Mouse (Mus musculus) sigmoid colon, adult 10 weeks (tissue): ENCODE data around the gene Krtap12-1. TPM values are rescaled to one million over a fixed set of nuclear protein-coding genes. Genes with fewer than 3 reads are reported as not detected.

ENCODE experiments used
- polyA plus RNA-seq: library from polyadenylated mRNA; stranded (reverse); fragments of 350-450 nt; fragmentation: Illumina TruSeq; extraction: RNeasy Lipid Tissue Mini Kit (QIAGEN cat#74804); gene quantifications from one replicate; pipeline ENCODE4 v1.2.3, GENCODE M21; 2014; ENCODE audit warnings: low read depth, low replicate concordance

Krtap12-1 gene
- polyA plus RNA-seq: not detected

DNA sequence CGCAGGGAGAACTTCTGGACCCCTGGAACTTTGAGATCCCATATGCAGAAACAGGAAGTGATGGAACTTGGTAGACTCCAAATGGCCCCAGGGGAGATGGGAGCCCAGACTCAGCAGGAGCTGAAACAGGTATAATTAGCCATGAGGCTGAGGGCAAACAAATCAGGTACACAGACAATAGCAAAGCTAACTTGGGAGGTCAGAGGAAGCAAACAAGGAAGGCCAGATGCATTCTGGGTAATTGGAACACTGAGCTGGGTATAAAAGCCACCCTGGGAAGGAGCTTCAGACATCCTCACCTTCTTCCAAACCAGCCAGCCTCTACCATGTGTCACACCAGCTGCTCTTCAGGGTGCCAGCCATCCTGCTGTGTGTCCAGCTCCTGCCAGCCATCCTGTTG is at the start of gene Krtap12-1:
Gene Krtap12-1, plus strand, starts transcription at position 301 of the 400 bp plus-strand sequence.

DNA sequence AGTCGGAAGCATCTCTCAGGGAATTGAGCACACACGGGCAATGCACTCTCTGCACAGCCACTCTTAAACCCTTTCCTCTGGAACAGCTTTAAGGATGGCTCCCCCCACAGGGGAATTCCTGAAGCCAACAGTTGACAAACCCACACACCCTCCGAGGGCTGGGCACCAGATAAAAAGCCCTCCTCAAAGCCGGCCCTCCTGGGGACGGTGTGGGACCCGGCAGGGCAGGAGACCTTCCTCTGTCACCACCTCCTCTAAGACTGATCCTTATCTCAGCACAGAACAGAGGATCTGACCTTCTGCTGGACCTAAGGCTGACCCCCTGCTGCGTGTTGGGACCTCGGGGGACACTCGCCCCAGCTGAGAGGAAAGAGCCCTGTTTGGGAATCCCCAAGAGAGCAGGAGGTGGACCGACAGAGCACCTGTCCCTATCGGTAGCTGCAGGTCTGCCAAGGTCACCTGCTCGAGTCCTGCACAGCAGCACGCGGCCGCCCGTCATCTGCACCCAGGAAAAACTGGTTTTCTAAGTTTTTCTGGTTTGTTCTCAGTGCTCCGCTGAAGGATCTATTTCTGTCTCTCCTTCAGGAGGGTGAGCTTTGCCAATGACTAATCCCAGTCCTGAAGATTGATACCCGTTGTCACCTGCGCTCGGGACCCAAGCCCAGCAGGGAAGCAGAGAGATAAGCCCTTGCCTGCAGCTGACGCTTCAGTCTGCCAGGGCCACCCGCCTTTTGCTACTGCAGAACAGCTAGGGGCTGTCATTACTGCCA is 34.3 kb upstream of the Krtap12-1 start, which contains the start of gene Tspear:
Gene Tspear, plus strand, starts transcription at position 675 of the 770 bp plus-strand sequence.

DNA sequence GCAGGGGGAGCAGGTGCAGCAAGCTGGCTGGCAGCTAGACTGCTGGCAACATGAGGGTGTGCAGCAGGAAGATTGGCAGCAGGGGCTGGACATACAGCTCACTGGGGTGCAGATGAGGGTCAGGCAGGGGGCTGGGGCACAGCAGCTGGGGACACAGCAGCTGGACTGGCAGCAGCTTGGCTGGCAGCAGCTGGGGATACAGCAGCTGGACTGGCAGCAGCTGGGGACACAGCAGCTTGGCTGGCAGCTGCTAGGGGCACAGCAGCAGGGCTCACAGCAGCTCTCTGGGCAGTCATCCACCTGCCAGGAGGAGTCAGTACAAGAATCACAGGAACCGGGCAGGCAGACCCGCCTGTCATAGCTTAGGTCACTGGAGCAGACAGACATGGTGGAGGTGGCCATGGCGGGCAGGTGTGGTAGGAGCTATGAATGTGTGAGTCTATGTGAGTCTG is 30.0 kb upstream of the Krtap12-1 start, which contains the start of gene Gm19402:
Gene Gm19402, minus strand, starts transcription at position 402 of the 452 bp plus-strand sequence.

DNA sequence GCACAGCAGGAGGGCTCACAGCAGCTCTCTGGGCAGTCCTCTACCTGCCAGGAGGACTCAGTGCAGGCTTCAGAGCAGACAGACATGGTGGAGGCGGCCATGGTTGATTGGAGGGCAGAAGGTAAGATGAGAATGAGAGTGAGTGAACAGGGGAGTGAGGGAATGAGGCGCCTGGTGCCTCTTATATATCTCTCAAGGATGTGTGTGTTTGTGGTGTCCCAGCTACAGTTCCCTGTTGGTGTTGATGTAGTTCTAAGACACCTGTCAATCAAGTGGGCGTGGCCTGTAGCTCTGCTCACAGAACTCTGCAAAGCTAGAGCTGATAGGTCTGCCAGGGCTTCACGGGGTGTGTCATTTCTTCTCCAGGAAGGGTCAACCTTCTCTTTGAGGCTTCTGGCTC is 23.3 kb upstream of the Krtap12-1 start, which contains the start of gene Gm9508:
Gene Gm9508, minus strand, starts transcription at position 101 of the 400 bp plus-strand sequence.

DNA sequence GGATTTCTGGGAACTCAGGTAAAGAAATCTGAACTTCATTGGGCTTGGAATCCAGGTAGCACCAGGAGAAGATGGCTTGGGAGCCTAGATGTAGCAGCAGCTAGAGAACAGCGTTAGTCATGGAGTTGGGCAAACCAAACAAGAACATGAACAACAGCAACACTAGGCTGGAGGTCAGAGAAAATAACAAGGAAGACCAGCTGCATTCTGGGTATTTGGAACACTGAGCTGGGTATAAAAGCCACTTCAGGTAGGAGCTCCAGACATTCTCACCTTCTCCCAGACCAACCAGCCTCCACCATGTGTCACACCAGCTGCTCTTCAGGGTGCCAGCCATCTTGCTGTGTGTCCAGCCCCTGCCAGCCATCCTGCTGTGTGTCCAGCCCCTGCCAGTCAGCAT is 14.1 kb upstream of the Krtap12-1 start, which contains the start of gene Gm10272:
Gene Gm10272, plus strand, starts transcription at position 301 of the 400 bp plus-strand sequence.

DNA sequence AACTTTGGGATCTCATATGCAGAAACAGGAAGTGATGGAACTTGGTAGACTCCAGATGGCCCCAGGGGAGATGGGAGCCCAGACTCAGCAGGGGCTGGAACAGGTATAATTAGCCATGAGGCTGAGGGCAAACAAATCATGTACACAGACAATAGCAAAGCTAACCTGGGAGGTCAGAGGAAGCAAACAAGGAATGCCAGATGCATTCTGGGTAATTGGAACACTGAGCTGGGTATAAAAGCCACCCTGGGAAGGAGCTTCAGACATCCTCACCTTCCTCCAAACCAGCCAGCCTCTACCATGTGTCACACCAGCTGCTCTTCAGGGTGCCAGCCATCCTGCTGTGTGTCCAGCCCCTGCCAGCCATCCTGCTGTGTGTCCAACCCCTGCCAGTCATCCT is 9.2 kb upstream of the Krtap12-1 start, which contains the start of gene Gm10024:
Gene Gm10024, plus strand, starts transcription at position 301 of the 400 bp plus-strand sequence.

DNA sequence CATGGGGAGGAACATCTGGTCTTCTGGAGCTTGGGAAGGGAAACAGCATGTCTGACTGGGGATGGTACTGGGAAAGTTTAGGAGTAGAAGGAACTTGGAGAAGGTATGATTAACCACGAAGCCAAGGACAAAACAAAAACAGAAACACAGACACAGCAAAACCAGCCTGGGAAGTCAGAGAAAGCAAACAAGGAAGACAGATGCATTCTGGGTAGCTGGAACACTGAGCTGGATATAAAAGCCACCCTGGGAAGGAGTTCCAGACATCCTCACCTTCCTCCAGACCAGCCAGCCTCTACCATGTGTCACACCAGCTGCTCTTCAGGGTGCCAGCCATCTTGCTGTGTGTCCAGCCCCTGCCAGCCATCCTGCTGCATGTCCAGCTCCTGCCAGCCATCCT is 4.9 kb upstream of the Krtap12-1 start, which contains the start of gene Gm10142:
Gene Gm10142, plus strand, starts transcription at position 301 of the 400 bp plus-strand sequence.

DNA sequence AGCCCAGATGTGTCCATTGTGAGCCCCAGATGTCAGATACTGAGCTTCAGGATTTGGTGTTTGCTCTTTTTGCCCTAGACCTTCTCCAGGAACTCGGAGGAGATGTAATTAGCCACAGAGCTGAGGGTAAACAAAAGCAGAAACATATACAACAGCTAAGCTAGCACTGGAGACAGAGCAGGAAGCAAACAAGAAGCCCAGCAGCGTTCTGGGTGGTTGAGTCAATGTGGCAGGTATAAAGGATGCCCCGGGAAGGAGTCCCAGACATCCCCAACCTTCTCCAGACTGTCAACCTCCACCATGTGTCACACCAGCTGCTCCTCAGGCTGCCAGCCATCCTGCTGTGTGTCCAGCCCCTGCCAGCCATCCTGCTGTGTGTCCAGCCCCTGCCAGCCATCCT is 5.8 kb downstream of the Krtap12-1 start, which contains the start of gene Gm10100:
Gene Gm10100, plus strand, starts transcription at position 301 of the 400 bp plus-strand sequence.

DNA sequence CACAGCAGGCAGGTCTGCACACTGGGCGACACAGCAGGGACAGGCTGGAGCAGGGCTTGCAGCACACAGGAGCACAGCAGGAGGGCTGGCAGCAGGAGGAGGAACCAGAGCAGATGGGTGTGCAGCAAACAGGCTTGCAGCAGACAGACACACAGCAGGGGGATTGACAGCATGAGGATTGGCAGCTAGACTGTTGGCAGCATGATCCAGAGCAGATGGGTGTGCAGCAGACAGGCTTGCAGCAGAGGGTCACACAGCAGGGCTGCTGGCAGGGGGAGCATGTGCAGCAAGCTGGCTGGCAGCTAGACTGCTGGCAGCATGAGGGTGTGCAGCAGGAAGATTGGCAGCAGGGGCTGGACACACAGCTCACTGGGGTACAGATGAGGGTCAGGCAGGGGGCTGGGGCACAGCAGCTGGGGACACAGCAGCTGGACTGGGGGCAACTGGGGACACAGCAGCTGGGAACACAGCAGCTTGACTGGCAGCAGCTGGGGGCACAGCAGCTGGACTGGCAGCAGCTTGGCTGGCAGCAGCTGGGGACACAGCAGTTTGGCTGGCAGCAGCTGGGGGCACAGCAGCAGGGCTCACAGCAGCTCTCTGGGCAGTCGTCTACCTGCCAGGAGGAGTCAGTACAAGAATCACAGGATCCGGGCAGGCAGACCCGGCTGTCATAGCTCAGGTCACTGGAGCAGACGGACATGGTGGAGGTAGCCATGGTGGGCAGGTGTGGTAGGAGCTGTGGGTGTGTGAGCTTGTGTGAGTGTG is 21.7 kb downstream of the Krtap12-1 start, which contains the start of gene Gm18596:
Gene Gm18596, minus strand, starts transcription at position 715 of the 765 bp plus-strand sequence.

DNA sequence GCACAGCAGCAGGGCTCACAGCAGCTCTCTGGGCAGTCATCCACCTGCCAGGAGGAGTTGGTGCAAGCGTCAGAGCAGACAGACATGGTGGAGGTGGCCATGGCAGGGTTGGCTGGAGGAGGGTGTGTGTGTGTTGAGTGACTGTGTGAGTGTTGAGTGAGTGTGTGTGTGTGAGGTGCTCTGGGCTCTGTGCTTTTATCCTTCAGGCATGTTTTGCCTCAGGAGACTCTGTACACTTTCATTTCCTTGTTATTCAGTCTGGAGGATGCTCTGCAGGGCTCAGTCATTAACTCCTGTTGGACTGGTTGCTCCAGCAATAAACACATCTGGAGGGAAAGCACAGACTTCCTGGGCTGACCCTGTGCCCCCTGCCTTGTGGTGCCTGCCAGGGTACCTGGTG is 30.9 kb downstream of the Krtap12-1 start, which contains the start of gene Gm9736:
Gene Gm9736, minus strand, starts transcription at position 101 of the 400 bp plus-strand sequence.

DNA sequence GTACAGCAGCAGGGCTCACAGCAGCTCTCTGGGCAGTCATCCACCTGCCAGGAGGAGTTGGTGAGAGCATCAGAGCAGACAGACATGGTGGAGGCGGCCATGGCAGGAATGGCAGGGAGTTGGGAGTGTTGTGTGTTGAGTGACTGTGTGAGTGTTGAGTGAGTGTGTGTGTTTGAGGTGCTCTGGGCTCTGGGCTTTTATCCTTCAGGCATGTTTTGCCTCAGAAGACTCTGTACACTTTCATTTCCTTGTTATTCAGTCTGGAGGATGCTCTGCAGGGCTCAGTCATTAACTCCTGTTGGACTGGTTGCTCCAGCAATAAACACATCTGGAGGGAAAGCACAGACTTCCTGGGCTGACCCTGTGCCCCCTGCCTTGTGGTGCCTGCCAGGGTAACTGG is 39.2 kb downstream of the Krtap12-1 start, which contains the start of gene Gm3233:
Gene Gm3233, minus strand, starts transcription at position 101 of the 400 bp plus-strand sequence.

Other genes starting within 250 kb of the Krtap12-1 start
- 0.69 TPM for gene Fam207a, start 204.8 kb upstream of the Krtap12-1 start, polyA plus RNA-seq
- 3.1 TPM for gene Itgb2, start 190.3 kb upstream of the Krtap12-1 start, polyA plus RNA-seq
- gene Pttg1ip, start 138.9 kb upstream of the Krtap12-1 start, polyA plus RNA-seq: 193 TPM
- gene Sumo3, start 114.5 kb upstream of the Krtap12-1 start, polyA plus RNA-seq: 76.1 TPM
- 1.6 TPM for gene Gm49325, start 114.4 kb upstream of the Krtap12-1 start, polyA plus RNA-seq
- 7.3 TPM for gene Ube2g2, start 98.3 kb upstream of the Krtap12-1 start, polyA plus RNA-seq
- gene Tspear, start 34.0 kb upstream of the Krtap12-1 start, polyA plus RNA-seq: not detected
- gene Gm19402, start 29.8 kb upstream of the Krtap12-1 start, polyA plus RNA-seq: not detected
- not detected for gene Gm9508, start 23.4 kb upstream of the Krtap12-1 start, polyA plus RNA-seq
- not detected for gene Gm10272, start 14.0 kb upstream of the Krtap12-1 start, polyA plus RNA-seq
- gene Gm10024, start 9.1 kb upstream of the Krtap12-1 start, polyA plus RNA-seq: not detected
- not detected for gene Gm10142, start 4.8 kb upstream of the Krtap12-1 start, polyA plus RNA-seq
- not detected for gene Gm10100, start 5.9 kb downstream of the Krtap12-1 start, polyA plus RNA-seq
- not detected for gene Gm18596, start 22.0 kb downstream of the Krtap12-1 start, polyA plus RNA-seq
- gene Gm9736, start 30.8 kb downstream of the Krtap12-1 start, polyA plus RNA-seq: not detected
- gene Gm3233, start 39.1 kb downstream of the Krtap12-1 start, polyA plus RNA-seq: not detected
- not detected for gene Gm3238, start 50.7 kb downstream of the Krtap12-1 start, polyA plus RNA-seq
- gene Gm7138, start 56.3 kb downstream of the Krtap12-1 start, polyA plus RNA-seq: not detected
- not detected for gene Gm3250, start 61.9 kb downstream of the Krtap12-1 start, polyA plus RNA-seq
- not detected for gene Gm7137, start 67.6 kb downstream of the Krtap12-1 start, polyA plus RNA-seq
- not detected for gene Gm9639, start 74.5 kb downstream of the Krtap12-1 start, polyA plus RNA-seq
- gene Gm19668, start 78.5 kb downstream of the Krtap12-1 start, polyA plus RNA-seq: not detected
- gene Gm9507, start 91.2 kb downstream of the Krtap12-1 start, polyA plus RNA-seq: not detected
- not detected for gene Gm2696, start 94.1 kb downstream of the Krtap12-1 start, polyA plus RNA-seq
- gene Krtap10-4, start 106.5 kb downstream of the Krtap12-1 start, polyA plus RNA-seq: not detected
- gene Krtap10-10, start 115.3 kb downstream of the Krtap12-1 start, polyA plus RNA-seq: not detected
- gene Gm36176, start 126.2 kb downstream of the Krtap12-1 start, polyA plus RNA-seq: not detected
- gene Gm10318, start 132.3 kb downstream of the Krtap12-1 start, polyA plus RNA-seq: not detected
- not detected for gene Gm3285, start 141.4 kb downstream of the Krtap12-1 start, polyA plus RNA-seq
- 2.1 TPM for gene Lrrc3, start 181.9 kb downstream of the Krtap12-1 start, polyA plus RNA-seq
- gene Trpm2, start 250.0 kb downstream of the Krtap12-1 start, polyA plus RNA-seq: 0.38 TPM